Comparison of ENCODE assay signal across 16 mouse cellular contexts in genomic region chr9:53094536-53094935, GRCm38 (mm10).
DNase-seq lines count a peak whose midpoint lies in the region; ATAC-seq and TF ChIP-seq lines count a peak whose summit lies in the region.
"Had no signal": no experiment of that assay in that cellular context is flagged by ENCODE, and none has a peak within 500 bp of the region (broad histone marks: within the 10 kb centered on the region; RNA-seq: fewer than 3 reads in every experiment).

No protein-coding gene starts in this region.

- ATAC-seq in hindbrain, postnatal 0 days = no peak
- ATAC-seq in hindbrain, embryonic 14.5 days (ENCODE audit: low FRiP score) = no peak
- ATAC-seq: midbrain, embryonic 13.5 days; Patski had no signal

- WGBS in hindbrain, postnatal 0 days = 68% methylated on average over 7 of the region's 7 CpGs
- 90% methylated on average over 7 of the region's 7 CpGs for WGBS in hindbrain, embryonic 14.5 days

- H3K27ac ChIP-seq in hindbrain, postnatal 0 days = no peak overlapping the region
- no peak overlapping the region for H3K27ac ChIP-seq in hindbrain, embryonic 14.5 days
- H3K27ac ChIP-seq: kidney, postnatal 0 days; macrophage; midbrain, embryonic 13.5 days; stomach, postnatal 0 days had no signal

- no peaks in the 10 kb centered on the region for H3K4me1 ChIP-seq in hindbrain, postnatal 0 days (ENCODE audit: insufficient read depth, low read length)
- no peaks in the 10 kb centered on the region for H3K4me1 ChIP-seq in hindbrain, embryonic 14.5 days (replicated peaks; ENCODE audit: control insufficient read depth, insufficient read depth, low read length)
- H3K4me1 ChIP-seq: midbrain, embryonic 13.5 days had no signal

- H3K27me3 ChIP-seq in hindbrain, postnatal 0 days (ENCODE audit: insufficient read depth, low read length) = no peaks in the 10 kb centered on the region
- no peaks in the 10 kb centered on the region for H3K27me3 ChIP-seq in hindbrain, embryonic 14.5 days (ENCODE audit: control insufficient read depth, insufficient read depth, low read length)
- H3K27me3 ChIP-seq: midbrain, embryonic 13.5 days; Patski had no signal

- no peaks in the 10 kb centered on the region for H3K9me3 ChIP-seq in hindbrain, postnatal 0 days (ENCODE audit: low read length)
- H3K9me3 ChIP-seq in hindbrain, embryonic 14.5 days (ENCODE audit: control insufficient read depth, low read length) = no peaks in the 10 kb centered on the region
- H3K9me3 ChIP-seq: midbrain, embryonic 13.5 days had no signal

- no peak for TF ChIP-seq CTCF in hindbrain, postnatal 0 days (IDR thresholded peaks at IDR 0.05; ENCODE audit: low read depth)

- no peak overlapping the region for H3K9ac ChIP-seq in hindbrain, postnatal 0 days (replicated peaks; ENCODE audit: low read length)
- H3K9ac ChIP-seq in hindbrain, embryonic 14.5 days = no peak overlapping the region
- H3K9ac ChIP-seq: midbrain, embryonic 13.5 days had no signal

- no peak overlapping the region for H3K4me2 ChIP-seq in hindbrain, postnatal 0 days (ENCODE audit: low read depth, low read length)
- H3K4me2 ChIP-seq in hindbrain, embryonic 14.5 days (replicated peaks) = no peak overlapping the region
- H3K4me2 ChIP-seq: liver, embryonic 11.5 days; midbrain, embryonic 13.5 days had no signal

- no peaks in the 10 kb centered on the region for H3K36me3 ChIP-seq in hindbrain, postnatal 0 days (ENCODE audit: insufficient read depth, low read length)
- H3K36me3 ChIP-seq in hindbrain, embryonic 14.5 days (replicated peaks; ENCODE audit: control insufficient read depth, insufficient read depth) = no peaks in the 10 kb centered on the region
- H3K36me3 ChIP-seq: midbrain, embryonic 13.5 days had no signal

- peak; percentile 44 for DNase-seq in adrenal gland, postnatal 10 days
- no peak for DNase-seq in adrenal gland, adult 18-20 months (ENCODE audit: low spot score in 2 of 2)
- DNase-seq in hindbrain, postnatal 0 days (ENCODE audit: low spot score) = peak; percentile 32
- DNase-seq in hindbrain, embryonic 14.5 days (ENCODE audit: low spot score) = no peak
- DNase-seq in adrenal gland, postnatal 25 days = peak; percentile 18
- peak; percentile 71 to 78 for DNase-seq in heart, adult 9 months (ENCODE audit: low spot score in 2 of 2)
- DNase-seq in kidney, adult 18-20 months = no peak
- no peak for DNase-seq in frontal cortex, postnatal 14 days (ENCODE audit: low spot score in 2 of 2)
- DNase-seq: cerebellum, adult 11 months; retina, postnatal 1 day had no signal

- no peak overlapping the region for H3K4me3 ChIP-seq in hindbrain, postnatal 0 days (ENCODE audit: low read length)
- no peak overlapping the region for H3K4me3 ChIP-seq in hindbrain, embryonic 14.5 days (replicated peaks; ENCODE audit: low read length)
- H3K4me3 ChIP-seq: midbrain, embryonic 13.5 days had no signal

Comparison
In these comparisons a context has a peak if more than half of its experiments do, and no peak if none do; other contexts are left out.
1. DNase-seq: peak in adrenal gland, postnatal 10 days (single experiment), hindbrain, postnatal 0 days (single experiment), adrenal gland, postnatal 25 days (single experiment) and heart, adult 9 months (2 of 2); none in adrenal gland, adult 18-20 months (0 of 2), hindbrain, embryonic 14.5 days (single experiment), kidney, adult 18-20 months (single experiment) and frontal cortex, postnatal 14 days (0 of 2).